Mouse (Mus musculus) thymus, postnatal 25 days (tissue): Measurements from ENCODE around the gene Ccdc175.

Source experiments
- DNase-seq: peaks from one replicate; pipeline ENCODE4 v3.0.0; 2022

Ccdc175 gene

DNA sequence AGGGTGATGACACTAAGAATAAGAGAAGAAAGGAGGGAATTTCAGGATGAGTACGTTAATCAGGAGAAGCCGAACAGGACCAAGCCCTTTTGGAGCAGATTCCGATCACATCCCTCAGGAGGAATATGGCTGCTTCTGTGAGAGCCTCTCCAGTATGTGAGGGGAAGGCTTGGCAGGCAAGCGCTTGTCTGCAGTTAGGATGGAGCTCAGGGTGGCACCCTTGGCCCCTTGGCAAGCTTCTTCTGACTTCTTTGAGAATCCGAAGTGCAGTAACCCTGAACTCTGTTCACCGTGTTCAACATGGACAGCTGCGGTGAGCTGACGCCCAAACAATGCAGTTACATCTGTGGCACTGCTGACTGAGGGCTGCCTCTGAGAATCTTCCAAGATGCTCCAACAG lies 87.9 kb downstream of the Ccdc175 start:
- DNase-seq, result no peak

DNA sequence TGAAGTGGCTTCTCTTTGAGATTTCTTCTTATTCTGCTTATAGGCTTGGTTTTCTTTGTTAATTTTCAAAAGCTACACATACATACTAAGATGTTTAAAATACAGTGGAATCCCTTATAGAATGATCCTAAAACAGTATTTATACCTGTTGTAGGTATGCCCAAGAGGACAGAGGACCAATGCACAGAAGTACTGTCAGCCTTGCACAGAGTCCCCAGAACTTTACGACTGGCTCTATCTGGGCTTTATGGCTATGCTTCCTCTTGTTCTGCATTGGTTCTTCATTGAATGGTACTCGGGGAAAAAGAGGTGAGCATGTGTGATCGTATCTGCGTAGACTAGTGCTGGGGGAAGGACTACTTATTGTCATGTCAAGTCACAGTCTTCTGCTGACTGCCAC lies 95.0 kb downstream of the Ccdc175 start:
- DNase-seq, result no peak

DNA sequence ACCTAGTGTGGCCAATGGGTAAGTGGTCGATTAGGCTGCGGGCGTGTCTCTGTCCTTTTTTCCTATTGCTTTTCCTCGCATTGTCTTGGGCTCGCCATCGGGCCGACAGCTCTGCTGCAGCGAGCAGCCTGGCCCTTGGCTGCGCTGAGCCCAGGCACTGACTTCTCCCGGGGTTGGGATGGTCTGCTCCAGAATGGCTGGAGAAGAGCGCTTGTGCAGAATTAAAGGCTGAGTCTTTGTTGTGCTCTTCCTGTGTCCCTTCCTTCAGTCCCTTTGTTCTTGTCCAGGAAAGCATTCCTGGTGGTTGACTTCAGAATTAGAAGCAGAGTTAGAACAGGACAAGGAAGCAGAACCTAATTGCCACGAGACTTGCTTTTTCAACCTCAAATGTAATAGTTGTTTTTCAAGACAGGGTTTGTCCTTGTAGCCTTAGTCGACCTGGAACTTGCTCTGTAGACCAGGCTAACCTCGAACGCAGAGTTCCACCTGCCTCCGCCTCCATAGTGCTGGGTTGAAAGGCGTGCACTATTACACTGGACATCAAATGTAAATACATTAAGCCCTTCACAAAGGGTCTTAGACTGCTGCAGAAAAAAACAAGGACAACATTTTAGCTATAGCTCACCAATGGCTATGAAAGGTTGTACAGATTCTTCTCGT lies 98.5 kb downstream of the Ccdc175 start:
- no peak for DNase-seq

DNA sequence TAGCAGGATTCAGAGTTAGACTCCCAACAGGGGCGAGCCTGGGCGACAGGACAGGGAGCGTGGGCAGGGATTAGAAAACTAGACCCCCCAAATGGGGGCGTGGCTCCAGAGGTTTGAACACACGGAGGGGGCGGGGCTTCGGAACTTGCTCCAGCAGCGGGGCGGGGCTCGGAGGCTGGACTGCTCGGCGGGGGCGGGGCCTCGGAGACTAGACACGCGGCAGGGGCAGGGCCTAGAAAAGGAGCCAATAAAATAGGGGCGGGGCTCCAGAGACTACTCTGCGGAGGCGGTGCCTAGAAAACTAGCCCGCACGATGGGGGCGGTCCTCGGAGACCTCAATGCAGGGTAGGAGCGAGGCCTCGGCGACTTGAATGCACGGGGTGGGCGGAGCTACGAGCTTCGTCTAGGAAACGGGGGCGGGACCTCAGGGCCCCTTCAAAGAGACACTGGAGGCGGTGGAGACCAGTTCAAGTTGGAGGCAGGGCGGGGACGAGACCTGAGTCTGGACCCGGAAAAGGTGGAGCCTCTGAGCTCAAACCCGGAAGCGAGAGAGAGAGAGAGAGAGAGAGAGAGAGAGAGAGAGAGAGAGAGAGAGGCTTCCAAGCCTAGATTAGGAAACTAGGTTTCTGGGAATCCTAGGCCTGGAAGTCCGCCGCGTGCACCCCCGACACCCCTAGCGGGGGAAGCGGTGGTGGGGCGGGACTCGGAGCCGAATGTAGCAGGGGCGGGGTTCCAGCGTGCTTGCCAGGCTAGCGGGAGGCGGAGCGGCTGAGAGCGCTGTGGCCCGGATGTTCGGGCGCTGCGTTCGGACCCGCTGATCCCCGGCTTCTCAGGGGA lies 99.3 kb downstream of the Ccdc175 start, which contains the start of the genes L3hypdh and Jkamp:
L3hypdh (minus strand) TSS at position 111 of the 837 bp plus-strand sequence.
Jkamp (plus strand) TSS at position 261 of the 837 bp plus-strand sequence.
- peak; percentile 97 for DNase-seq

DNA sequence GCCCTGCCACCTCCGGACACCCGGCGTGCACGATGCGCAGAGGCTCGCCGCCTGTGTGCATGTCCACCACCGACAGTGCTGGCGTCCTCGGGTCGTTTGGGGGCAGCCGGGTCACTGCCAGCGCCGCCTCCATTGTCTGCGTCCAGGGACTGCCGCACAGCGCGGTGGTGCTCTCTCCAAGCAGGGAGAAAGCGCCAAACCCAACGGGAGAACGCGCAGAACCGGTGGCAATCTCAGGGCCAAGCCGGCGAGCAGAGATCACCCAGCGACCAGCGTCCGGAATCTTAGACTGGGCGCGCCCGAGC lies 99.9 kb downstream of the Ccdc175 start:
- no peak for DNase-seq

DNA sequence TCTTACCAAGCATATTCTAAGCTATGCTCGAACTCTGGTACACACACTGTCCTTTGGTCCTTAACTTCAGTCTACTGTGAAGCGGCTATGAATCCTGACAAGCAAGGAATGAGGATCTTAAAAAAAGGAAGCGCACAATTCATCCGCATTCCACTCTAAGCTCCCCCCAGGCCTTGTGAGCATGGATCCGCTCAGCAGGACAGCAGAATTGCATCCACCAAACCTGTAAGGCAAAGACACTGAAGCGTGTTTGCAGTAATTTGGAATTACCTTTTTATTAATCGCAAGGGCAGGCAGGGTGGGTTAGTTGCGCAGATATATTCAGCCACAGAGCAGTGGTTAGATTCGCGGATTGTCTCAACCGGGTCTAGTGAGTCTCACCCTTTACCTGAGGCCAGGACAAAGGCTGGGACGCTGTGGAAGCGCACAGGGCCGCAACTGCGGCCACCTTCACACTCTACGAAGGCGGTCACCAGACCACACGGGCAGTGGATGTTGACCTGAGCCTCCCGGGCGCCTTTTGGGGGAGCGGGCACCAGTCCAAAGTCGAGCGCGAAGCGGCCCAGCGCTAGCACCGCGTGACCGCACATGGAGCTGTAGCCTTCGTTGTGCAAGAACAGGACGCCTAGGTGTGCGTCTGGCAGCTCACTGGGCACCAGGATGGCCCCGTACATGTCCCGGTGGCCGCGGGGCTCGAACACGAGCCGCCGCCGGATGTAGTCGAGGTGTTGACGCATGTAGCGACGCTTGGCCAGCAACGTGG lies 100.4 kb downstream of the Ccdc175 start:
- no peak for DNase-seq

DNA sequence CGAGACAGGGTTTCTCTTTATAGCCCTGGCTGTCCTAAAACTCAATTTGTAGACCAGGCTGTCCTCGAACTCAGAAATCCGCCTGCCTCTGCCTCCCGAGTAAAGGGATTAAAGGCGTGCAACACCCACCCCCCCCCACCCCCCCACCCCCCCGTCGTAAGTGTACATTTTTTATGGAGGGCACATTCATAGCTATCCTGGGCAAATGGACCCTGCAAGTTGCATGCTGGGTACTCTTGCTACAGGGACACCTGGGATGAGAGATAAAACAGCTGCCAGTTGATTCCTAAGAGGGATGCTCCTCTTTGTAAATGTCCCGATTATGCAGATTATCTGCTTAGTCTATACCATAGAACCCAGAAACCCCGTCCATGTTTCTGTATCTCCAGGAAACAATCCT lies 101.6 kb downstream of the Ccdc175 start:
- DNase-seq, result no peak

DNA sequence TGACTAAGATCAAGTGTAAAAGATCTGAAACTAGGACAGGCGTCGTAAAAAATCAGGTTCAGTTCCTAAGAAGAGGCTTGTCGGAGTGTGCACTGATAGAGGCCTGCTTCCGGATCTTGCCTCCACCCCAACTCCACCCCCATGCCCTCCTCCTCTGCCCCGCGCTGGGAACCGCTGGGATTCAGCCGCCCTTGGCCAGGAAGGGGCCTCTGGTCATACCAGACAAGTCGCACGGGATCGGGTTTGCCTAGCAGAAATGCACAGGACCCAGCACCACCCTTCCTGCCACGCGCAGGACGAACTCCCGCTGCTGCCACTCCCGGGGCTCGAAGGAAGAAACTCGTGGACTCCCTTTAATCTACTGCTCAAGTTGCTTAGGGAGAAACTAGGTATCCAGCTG lies 102.5 kb downstream of the Ccdc175 start:
- DNase-seq, result no peak

DNA sequence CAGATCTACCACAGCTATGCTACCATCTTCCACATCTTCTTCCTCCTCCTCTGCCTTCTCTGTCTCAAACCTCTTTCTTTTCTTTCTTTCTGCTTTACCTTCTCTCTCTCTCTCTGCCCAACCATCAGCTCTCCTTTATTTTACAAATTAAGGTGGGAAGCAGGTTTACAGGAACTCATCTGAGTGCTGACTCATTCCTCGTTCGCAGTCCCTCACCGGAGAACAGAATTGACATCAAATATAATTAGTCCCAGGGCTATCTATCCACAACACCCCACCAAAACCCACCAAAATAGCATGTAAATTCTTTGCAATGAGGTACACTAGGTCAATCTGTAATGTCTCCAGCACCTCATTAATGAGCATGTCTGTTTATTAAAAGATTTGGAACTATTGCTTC lies 102.9 kb downstream of the Ccdc175 start:
- no peak for DNase-seq

DNA sequence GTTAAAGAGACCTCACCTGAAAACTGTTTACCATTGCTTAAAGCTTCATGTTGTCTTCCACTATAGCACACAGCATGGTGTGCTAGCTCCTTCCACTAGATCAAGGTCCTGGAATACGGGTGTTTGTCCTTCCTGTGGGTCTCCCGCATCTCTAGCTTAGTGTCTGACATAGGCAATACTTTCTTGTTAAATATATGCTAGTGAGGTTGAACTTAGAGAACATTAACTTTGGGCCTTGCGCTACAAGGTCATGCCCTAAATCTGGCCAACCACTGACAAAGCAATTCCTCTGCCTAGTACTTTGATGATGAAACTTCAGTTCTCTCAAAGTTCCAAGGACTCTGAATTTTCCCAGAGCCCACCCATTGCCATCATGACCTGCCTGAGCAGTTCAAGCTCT lies 106.6 kb downstream of the Ccdc175 start:
- no peak for DNase-seq

DNA sequence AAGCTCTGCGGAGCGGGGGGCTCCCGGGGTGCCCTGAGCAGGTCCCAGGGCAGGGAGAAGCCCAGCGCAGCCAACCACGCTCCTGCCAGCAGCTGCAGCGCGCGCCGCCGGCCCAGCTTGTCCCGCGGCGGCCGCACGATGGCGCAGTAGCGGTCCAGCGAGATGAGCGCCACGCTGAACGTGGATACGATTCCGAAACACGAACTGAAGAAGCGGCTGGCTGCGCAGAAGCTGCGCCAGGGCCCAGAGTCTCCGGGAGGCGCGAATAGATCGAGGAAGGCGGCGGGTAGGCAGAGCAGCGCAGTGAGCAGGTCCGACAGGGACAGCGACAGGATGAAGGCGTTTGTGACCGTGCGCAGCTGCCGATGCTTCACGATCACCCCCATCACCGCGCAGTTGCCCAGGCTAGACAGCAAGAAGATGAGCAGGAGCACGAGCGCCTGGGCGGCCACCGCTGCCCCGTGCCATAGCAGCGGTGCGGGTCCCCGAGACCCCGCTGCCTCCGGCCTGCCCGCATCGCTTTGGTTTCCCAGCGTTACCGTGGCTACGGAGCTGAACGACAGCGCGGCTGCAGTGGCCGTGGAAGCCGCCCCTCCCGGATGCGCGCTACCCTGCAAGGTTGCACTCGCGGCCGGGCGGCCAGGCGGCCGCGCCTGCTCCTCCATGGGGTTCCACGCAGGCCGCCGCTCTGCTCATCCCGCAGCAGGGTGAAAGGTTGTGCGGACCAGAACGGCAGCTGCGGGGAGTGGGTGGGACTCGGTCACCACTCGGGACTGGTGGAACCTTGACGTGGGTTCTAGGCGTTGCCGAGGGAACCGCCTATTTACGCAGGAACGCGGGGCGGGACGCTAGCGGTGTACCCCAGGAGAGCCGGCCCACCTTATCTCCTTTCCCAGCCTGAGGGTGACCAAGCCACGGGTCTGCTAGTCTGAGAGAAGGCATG lies 114.2 kb downstream of the Ccdc175 start, which contains the start of gene Gpr135:
Gpr135 (minus strand) TSS at position 799 of the 943 bp plus-strand sequence.
- DNase-seq, result peak; percentile 72

DNA sequence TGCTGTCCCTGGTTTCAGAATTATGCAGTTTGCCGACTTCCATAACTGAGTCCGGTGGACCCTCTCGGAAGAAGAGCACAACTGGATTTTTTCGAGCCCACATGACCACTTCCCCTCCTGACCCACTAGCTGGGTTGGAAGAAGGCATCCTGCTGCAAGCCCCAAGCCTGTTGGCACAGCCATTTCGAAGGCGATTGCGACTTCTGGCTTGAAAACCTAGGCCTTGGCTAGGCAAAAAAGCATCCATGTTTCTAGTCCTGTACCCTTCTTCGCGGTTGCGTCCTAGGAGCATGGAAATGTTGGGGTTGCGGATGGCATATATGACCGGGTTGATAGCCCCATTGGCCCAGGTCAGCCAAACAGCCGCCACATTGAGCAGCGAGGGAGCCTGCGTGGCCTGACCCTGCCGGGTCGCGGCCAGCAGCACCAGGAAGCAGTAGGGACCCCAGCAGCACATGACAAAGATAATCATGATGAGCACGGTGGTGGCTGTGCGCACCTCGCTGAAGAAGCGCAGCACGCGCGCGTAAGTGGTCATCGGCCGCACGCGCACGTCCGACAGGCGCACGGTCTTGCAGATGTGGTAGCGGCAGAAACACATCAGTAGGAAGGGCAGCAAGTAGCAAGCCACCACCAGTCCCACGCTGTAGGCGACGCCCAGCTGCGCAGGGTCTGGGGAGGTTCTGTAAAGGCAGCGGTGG lies 115.1 kb downstream of the Ccdc175 start:
- no peak for DNase-seq

DNA sequence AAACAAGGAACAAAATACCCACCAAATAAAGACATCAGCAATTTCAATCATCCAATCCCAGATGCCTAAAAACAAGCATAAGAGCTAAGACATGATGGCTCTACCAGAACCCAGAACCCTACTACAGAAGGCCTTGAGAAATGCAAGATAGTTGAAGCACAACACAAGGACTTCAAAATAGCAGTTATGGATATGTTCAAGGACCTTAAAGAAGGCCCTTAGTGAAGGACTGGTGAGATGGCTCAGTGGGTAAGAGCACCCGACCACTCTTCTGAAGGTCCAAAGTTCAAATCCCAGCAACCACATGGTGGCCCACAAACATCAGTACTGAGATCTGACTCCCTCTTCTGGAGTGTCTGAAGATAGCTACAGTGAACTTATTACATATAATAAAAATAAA lies 127.0 kb downstream of the Ccdc175 start:
- DNase-seq, result no peak

DNA sequence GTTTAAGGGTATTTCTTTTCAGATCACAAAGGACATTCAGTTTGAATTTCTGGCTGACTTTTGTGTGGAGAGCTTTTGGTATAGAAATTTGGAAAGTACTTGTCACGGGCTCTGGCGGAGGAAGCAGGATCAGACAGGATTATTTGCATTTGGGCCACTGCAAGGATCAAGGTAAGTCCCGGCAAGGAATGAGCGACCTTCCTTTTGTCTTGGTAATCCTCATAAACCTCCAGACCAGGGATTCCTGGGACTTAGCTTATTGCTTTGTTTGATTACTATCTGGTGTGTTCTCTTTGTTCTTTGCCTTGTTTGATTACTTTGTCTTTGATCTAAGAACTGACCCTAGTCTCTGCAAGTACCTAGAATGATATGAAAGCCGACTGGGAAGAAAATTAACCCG lies 131.0 kb downstream of the Ccdc175 start:
- DNase-seq, result no peak

DNA sequence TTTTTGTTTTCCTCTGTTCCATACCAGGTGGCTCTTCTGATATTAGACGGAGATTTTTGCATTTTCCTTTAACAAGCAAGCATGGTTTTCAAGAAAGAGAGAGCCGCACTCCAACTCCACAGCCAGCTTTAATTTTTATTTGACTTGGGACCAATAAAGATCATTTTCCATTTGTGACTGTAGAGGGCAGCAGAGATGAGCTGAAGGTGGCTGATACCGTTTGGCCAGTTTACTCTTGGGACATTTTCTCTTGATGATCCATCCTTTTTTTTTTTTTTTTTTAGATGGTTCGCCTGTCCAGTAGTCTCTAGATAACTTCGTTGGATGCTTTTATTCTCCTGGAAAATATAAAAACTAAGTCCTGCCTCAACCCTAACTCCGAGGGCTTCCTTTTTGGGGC lies 131.5 kb downstream of the Ccdc175 start:
- DNase-seq, result no peak

DNA sequence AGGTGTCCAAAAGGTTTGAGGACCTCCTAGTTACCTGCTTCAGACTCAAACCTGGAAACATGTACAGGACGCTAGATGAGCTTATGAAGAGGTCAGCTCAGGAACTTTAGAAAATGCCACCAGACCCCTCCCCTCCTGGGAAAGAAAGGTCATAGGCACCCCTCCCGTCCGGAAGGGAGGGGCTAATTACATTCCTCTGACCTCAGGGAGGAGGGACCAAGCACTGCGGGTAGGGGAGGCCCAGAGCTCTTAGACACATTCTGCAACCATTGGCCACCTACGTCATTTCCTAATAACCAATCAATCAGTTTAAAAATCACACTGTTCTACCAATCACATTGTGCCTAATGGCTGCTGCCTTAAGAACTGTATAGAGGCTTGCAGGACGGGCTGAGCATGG lies 132.3 kb downstream of the Ccdc175 start:
- DNase-seq, result no peak
